Mouse (Mus musculus) cortical plate, adult 2 months (tissue): ENCODE data around the gene Fate1.

ENCODE experiments used
- CTCF ChIP-seq: fragments of 200-500 bp; IDR thresholded peaks from 2 replicates; pipeline ENCODE4 v1.5.1; 2011; ENCODE audit warnings: mild to moderate bottlenecking, control low read depth, low read length; ENCODE audit not compliant: insufficient read depth; ENCODE audit errors: extremely low read depth
- POLR2A ChIP-seq: fragments of 200-500 bp; IDR thresholded peaks from 2 replicates; pipeline ENCODE4 v1.6.1; 2011; ENCODE audit warnings: mild to moderate bottlenecking, low read length, control low read depth; ENCODE audit not compliant: insufficient read depth; ENCODE audit errors: extremely low read depth

DNA sequence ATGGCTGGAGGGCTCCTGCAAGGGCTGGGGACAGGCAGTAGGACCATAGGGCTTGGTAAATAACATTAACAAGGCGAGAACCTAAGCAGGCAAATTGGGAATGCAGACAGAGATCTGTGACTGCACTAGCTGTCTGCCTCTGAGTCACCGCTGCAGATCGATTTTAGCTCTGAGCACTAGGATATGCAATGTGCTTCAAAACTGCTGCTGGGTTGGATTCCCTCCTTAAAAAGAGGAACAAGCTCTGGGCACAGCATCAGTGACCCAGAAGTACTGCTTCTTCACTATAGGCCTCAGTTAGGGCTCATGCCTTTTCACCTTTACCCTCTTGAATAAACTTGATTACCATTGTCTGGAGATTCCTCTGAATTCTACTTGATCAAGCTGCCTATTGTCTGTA is 50.8 kb downstream of the Fate1 start:
- TF ChIP-seq CTCF (no peak), POLR2A (no peak)
